Mouse (Mus musculus) spleen, adult 2 months (tissue): ENCODE data around the gene Cep89.

Experiments used
- CTCF ChIP-seq: fragments of 200-500 bp; IDR thresholded peaks from 2 replicates; pipeline ENCODE4 v1.5.1; 2011; ENCODE audit warnings: mild to moderate bottlenecking, inconsistent platforms; ENCODE audit not compliant: insufficient read depth, insufficient read length, insufficient replicate concordance; ENCODE audit errors: extremely low read depth
- POLR2A ChIP-seq: fragments of 200-500 bp; IDR thresholded peaks from 2 replicates; pipeline ENCODE4 v1.6.1; 2011; ENCODE audit warnings: low read depth, low read length, inconsistent platforms

- TF ChIP-seq POLR2A, result no peak
- TF ChIP-seq CTCF, result no peak
These were observed 45.7 kb upstream of the Cep89 start for GRCm38 (mm10) chr7:35351155-35351554.
